Mouse (Mus musculus) gastrocnemius, postnatal 36 days (tissue): Measurements from ENCODE around the gene Sf3a2. TPM values are rescaled to one million over a fixed set of nuclear protein-coding genes. Genes with fewer than 3 reads are reported as not detected.
A peak's percentile ranks its signal among the peaks of the same experiment; 100 is the strongest.

Experiments
- DNase-seq, 2 experiments: peaks; one replicate each; pipeline ENCODE4 v3.0.0; 2022
- intact Hi-C: fragments of 180-260 bp; cut with DNase I; formaldehyde crosslinking; loops from one replicate; pipeline ENCODE4 v1.15.1; 2025
- microRNA-seq, 2 experiments: library from miRNA; unstranded; fragments of <30 nt; microRNA quantifications; one replicate each; pipeline ENCODE4 v1.2.0; 2021
- total RNA-seq, 2 experiments: library from RNA; stranded (reverse); gene quantifications; 2 replicates each; pipeline ENCODE4 v1.2.3; 2021

The Sf3a2 gene
- total RNA-seq, 2 experiments from 2014 or later = 23.1 to 29.4 TPM

GRCm38 (mm10) chr10:80838346-80838912, 40.4 kb downstream of the Sf3a2 start:
- DNase-seq = no peak
- intact Hi-C loops = no loop called here

DNA sequence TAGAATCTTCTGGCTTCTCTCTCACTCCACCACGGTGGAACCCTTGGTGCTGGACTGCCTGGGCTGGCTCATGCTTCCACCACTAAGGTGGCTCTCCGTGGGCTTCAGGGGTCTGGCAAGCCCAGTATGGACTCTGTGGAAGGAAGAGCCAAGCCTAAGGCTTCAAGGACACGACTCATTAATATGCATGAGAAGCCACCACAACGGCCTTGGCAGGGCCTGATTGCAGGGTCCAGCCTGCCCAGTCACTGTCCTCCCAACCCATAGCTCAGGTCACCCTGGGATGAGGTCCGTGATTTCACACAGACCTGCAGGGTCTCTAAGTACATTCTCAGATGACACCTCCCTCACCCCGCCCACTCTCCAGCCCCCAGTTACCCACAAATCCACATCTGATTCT, 41.9 kb downstream of the Sf3a2 start:
- intact Hi-C loops = no loop called here
- no peak for DNase-seq

- intact Hi-C loops = no loop called here
- DNase-seq = no peak
These were observed 43.7 kb downstream of the Sf3a2 start for GRCm38 (mm10) chr10:80841685-80842084.

DNA sequence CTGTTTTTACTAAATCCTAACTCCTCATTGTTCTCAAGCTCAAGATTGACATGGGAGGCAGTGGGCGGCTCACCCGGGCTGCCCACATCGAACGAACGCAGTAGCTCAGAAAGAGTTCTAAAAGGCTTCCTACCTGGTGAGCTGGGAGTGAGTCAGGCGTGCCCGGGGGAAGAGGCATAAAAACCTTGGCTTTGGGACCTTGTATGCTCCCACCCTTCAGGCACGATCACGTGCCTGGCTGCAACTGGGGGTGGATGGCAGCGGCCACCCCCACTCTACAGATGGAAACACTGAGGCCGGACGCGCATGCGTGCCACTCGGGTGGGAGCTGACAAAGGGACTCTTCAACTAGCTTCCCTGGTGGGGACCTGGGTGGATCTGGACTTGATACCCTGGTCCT, 44.3 kb downstream of the Sf3a2 start:
- intact Hi-C loops = no loop called here
- no peak for DNase-seq

GRCm38 (mm10) chr10:80843087-80843930, 45.3 kb downstream of the Sf3a2 start:
- no peak for DNase-seq
- intact Hi-C loops = no loop called here

- intact Hi-C loops = no loop called here
- DNase-seq = no peak
These were observed 46.0 kb downstream of the Sf3a2 start, which contains the start of gene Lingo3 for GRCm38 (mm10) chr10:80843931-80844547. Gene Lingo3 (minus strand): TSS chr10:80844039.

GRCm38 (mm10) chr10:80845055-80845693, 47.2 kb downstream of the Sf3a2 start:
- no peak for DNase-seq
- intact Hi-C loops = no loop called here

DNA sequence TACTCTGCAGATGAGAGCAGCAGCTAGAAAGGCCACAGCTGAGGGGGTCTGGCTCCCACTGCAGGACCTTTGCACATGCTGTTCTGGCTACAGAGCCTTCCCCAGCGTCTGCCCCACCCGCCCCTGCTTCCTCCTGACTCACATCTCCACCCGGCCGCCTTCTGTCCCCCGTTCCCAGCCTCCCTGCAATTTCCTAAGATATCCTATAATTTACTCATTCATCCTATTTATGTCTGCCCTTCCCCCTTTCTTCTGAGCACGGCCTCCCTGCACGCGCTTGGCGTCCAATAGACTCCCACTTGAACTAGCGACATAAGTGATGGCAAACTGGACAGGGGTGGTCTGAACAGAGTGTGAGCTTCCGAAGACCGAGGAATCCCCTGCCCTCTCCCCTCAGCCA, 47.7 kb downstream of the Sf3a2 start:
- intact Hi-C loops = no loop called here
- no peak for DNase-seq

DNA sequence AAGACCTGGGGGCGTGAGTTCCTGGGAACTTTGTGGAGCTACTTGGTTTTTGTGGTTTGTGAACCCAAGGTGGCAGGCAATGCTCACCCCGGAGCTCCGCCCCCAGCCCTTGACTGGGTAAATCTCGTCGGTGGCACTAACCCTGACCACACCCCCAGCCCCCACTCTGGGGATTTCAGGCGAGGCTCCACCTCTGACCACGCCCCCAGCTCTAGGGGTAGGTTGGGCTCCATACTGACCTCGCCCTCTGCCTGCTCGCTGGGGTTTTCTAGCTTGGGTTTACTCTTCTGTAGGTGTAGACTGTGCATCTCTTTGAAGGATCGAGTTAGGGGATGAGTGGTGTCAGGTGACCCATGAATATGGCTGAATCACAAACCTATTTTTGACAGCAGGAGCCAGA, 50.6 kb downstream of the Sf3a2 start:
- peak in 1 of 2 experiments; percentile 48 for DNase-seq
- intact Hi-C loops = no loop called here

Small RNA genes lying within 50 kb of the gene (microRNA-seq; reads per million reads assigned to microRNA genes)
- 1.4 to 1.5 reads per million in 2 experiments for gene Mir1982

Other genes starting within 250 kb of the Sf3a2 start
- 1 to 10 TPM; 8.8 to 9.7 TPM for gene Rexo1, start 236.6 kb upstream of the Sf3a2 start, total RNA-seq
- gene Klf16, start 220.9 kb upstream of the Sf3a2 start, total RNA-seq = 1 to 10 TPM; 1.5 TPM
- 10 to 100 TPM; 52.5 to 62.7 TPM for gene Abhd17a, start 207.9 kb upstream of the Sf3a2 start, total RNA-seq
- 10 to 100 TPM; 14.5 to 14.8 TPM for gene Scamp4, start 195.3 kb upstream of the Sf3a2 start, total RNA-seq
- gene Adat3, start 195.3 kb upstream of the Sf3a2 start, total RNA-seq = under 1 TPM; 0.52 to 0.99 TPM
- gene Gm49322, start 192.2 kb upstream of the Sf3a2 start, total RNA-seq = under 1 TPM; 0.25 to 0.26 TPM
- gene Csnk1g2, start 175.4 kb upstream of the Sf3a2 start, total RNA-seq = 10 to 100 TPM; 84.0 to 90.0 TPM
- 10 to 100 TPM; 32.1 to 33.5 TPM for gene Btbd2, start 141.1 kb upstream of the Sf3a2 start, total RNA-seq
- 100 to 1,000 TPM; 216 to 227 TPM for gene Mknk2, start 120.1 kb upstream of the Sf3a2 start, total RNA-seq
- 1 to 10 TPM; 3.4 to 3.6 TPM for gene Mob3a, start 96.2 kb upstream of the Sf3a2 start, total RNA-seq
- gene Izumo4, start 96.0 kb upstream of the Sf3a2 start, total RNA-seq = 1 to 10 TPM; 1.2 to 2.7 TPM
- gene Ap3d1, start 55.9 kb upstream of the Sf3a2 start, total RNA-seq = 10 to 100 TPM; 23.8 to 25.6 TPM
- gene Dot1l, start 43.0 kb upstream of the Sf3a2 start, total RNA-seq = 10 to 100 TPM; 19.2 to 24.8 TPM
- gene Plekhj1, start 428 bp downstream of the Sf3a2 start, total RNA-seq = 10 to 100 TPM; 21.6 to 22.5 TPM
- gene Amh, start 7.0 kb downstream of the Sf3a2 start, total RNA-seq = under 1 TPM; 0.25 to 0.41 TPM
- 100 to 1,000 TPM; 387 to 405 TPM for gene Jsrp1, start 15.3 kb downstream of the Sf3a2 start, total RNA-seq
- gene Oaz1, start 28.5 kb downstream of the Sf3a2 start, total RNA-seq = 100 to 1,000 TPM; 611 to 682 TPM
- 10 to 100 TPM in 1 of 2 experiments, 1 to 10 TPM in 1; 8.4 to 10.3 TPM for gene Lingo3, start 45.8 kb downstream of the Sf3a2 start, total RNA-seq
- gene Lsm7, start 57.0 kb downstream of the Sf3a2 start, total RNA-seq = 10 to 100 TPM; 13.7 to 18.8 TPM
- gene Sppl2b, start 57.1 kb downstream of the Sf3a2 start, total RNA-seq = 10 to 100 TPM; 13.6 to 17.6 TPM
- not detected for gene Tmprss9, start 73.7 kb downstream of the Sf3a2 start, total RNA-seq
- 100 to 1,000 TPM; 106 to 120 TPM for gene Timm13, start 102.8 kb downstream of the Sf3a2 start, total RNA-seq
- 1 to 10 TPM; 2.6 to 3.1 TPM for gene Lmnb2, start 120.0 kb downstream of the Sf3a2 start, total RNA-seq
- gene Gadd45b, start 131.9 kb downstream of the Sf3a2 start, total RNA-seq = 10 to 100 TPM; 26.7 to 31.7 TPM
- under 1 TPM; 0.57 to 0.64 TPM for gene Gng7, start 216.7 kb downstream of the Sf3a2 start, total RNA-seq
- gene Diras1, start 227.5 kb downstream of the Sf3a2 start, total RNA-seq = under 1 TPM in 1 of 2 experiments, not detected in 1; 0.08 TPM
- gene Slc39a3, start 239.2 kb downstream of the Sf3a2 start, total RNA-seq = 10 to 100 TPM; 11.7 to 12.0 TPM